Mouse (Mus musculus): ENCODE measurements around the gene Tsen2. TPM values are rescaled to one million over a fixed set of nuclear protein-coding genes. Genes with fewer than 3 reads are reported as not detected.

Tsen2 gene
- polyA plus RNA-seq, 1 experiment, result 10.0 TPM

GRCm38 (mm10) chr6:115606461-115606860 lies 62.0 kb downstream of the Tsen2 start:
- peaks cover 15% of the 10 kb centered on the region for H3K4me1 ChIP-seq (ENCODE audit: control insufficient read depth, insufficient read depth, insufficient read length, low read length)
- H3K27ac ChIP-seq (replicated peaks; ENCODE audit: low read depth, low read length), result no peak overlapping the region
- no peak overlapping the region for H3K4me3 ChIP-seq (ENCODE audit: insufficient read depth, low read depth, low read length)

GRCm38 (mm10) chr6:115607429-115607828 lies 63.0 kb downstream of the Tsen2 start:
- H3K27ac ChIP-seq (replicated peaks; ENCODE audit: low read depth, low read length), result 0 out of 2 replicates have a peak overlapping the region, but pooled peaks have one; percentile 8
- peaks cover 15% of the 10 kb centered on the region for H3K4me1 ChIP-seq (ENCODE audit: control insufficient read depth, insufficient read depth, insufficient read length, low read length)

GRCm38 (mm10) chr6:115609121-115609520 lies 64.7 kb downstream of the Tsen2 start:
- no peak overlapping the region for H3K27ac ChIP-seq (replicated peaks; ENCODE audit: low read depth, low read length)
- H3K4me3 ChIP-seq (ENCODE audit: insufficient read depth, low read depth, low read length), result no peak overlapping the region
- H3K4me1 ChIP-seq (ENCODE audit: control insufficient read depth, insufficient read depth, insufficient read length, low read length), result peaks cover 12% of the 10 kb centered on the region

More at GRCm38 (mm10) chr6:115607429-115607828, 63.0 kb downstream of the Tsen2 start:
- no peak overlapping the region for H3K4me3 ChIP-seq (ENCODE audit: insufficient read depth, low read depth, low read length)

- Histone ChIP-seq H3K4me1 (ENCODE audit: control insufficient read depth, insufficient read depth, insufficient read length, low read length) (peaks cover 12% of the 10 kb centered on the region), H3K27ac (replicated peaks; ENCODE audit: low read depth, low read length) (no peak overlapping the region), H3K4me3 (ENCODE audit: insufficient read depth, low read depth, low read length) (no peak overlapping the region)
Measured at GRCm38 (mm10) chr6:115610301-115610700, 65.8 kb downstream of the Tsen2 start.

- H3K4me1 ChIP-seq (ENCODE audit: control insufficient read depth, insufficient read depth, insufficient read length, low read length), result no peaks in the 10 kb centered on the region
- 0 out of 2 replicates have a peak overlapping the region, but pooled peaks have one; percentile 8 for H3K27ac ChIP-seq (replicated peaks; ENCODE audit: low read depth, low read length)
- H3K4me3 ChIP-seq (ENCODE audit: insufficient read depth, low read depth, low read length), result no peak overlapping the region
Measured at GRCm38 (mm10) chr6:115613793-115614192, 69.3 kb downstream of the Tsen2 start.

GRCm38 (mm10) chr6:115615983-115616382 lies 71.5 kb downstream of the Tsen2 start:
- no peak overlapping the region for H3K4me3 ChIP-seq (ENCODE audit: insufficient read depth, low read depth, low read length)
- H3K4me1 ChIP-seq (ENCODE audit: control insufficient read depth, insufficient read depth, insufficient read length, low read length), result peaks cover 6% of the 10 kb centered on the region
- H3K27ac ChIP-seq (replicated peaks; ENCODE audit: low read depth, low read length), result no peak overlapping the region

- Histone ChIP-seq H3K27ac (replicated peaks; ENCODE audit: low read depth, low read length) (peak overlapping the region; percentile 23; the same call in 1 of the 2 replicates), H3K4me1 (ENCODE audit: control insufficient read depth, insufficient read depth, insufficient read length, low read length) (peaks cover 6% of the 10 kb centered on the region), H3K4me3 (ENCODE audit: insufficient read depth, low read depth, low read length) (no peak overlapping the region)
Measured at GRCm38 (mm10) chr6:115619818-115620217, 75.4 kb downstream of the Tsen2 start.

- H3K4me1 ChIP-seq (ENCODE audit: control insufficient read depth, insufficient read depth, insufficient read length, low read length), result peaks cover 6% of the 10 kb centered on the region
- H3K27ac ChIP-seq (replicated peaks; ENCODE audit: low read depth, low read length), result no peak overlapping the region
- no peak overlapping the region for H3K4me3 ChIP-seq (ENCODE audit: insufficient read depth, low read depth, low read length)
Measured at GRCm38 (mm10) chr6:115620942-115621341, 76.5 kb downstream of the Tsen2 start.

- no peak overlapping the region for H3K27ac ChIP-seq (replicated peaks; ENCODE audit: low read depth, low read length)
- no peak overlapping the region for H3K4me3 ChIP-seq (ENCODE audit: insufficient read depth, low read depth, low read length)
- H3K4me1 ChIP-seq (ENCODE audit: control insufficient read depth, insufficient read depth, insufficient read length, low read length), result no peaks in the 10 kb centered on the region
Measured at GRCm38 (mm10) chr6:115626121-115626520, 81.7 kb downstream of the Tsen2 start.

Other genes with a start within 250 kb of the Tsen2 start
- 257 and 391 TPM in 2 replicates for gene Pparg, start 183.7 kb upstream of the Tsen2 start, polyA plus RNA-seq (2012; ENCODE audit: insufficient read depth, insufficient read length, missing spikeins)
- gene Mkrn2os, start 47.9 kb downstream of the Tsen2 start, polyA plus RNA-seq (2012; ENCODE audit: insufficient read depth, insufficient read length, missing spikeins), result not detected in 2 replicates
- gene Mkrn2, start 57.2 kb downstream of the Tsen2 start, polyA plus RNA-seq (2012; ENCODE audit: insufficient read depth, insufficient read length, missing spikeins), result 20.5 and 34.1 TPM in 2 replicates
- 70.3 and 114 TPM in 2 replicates for gene Raf1, start 132.0 kb downstream of the Tsen2 start, polyA plus RNA-seq (2012; ENCODE audit: insufficient read depth, insufficient read length, missing spikeins)
- gene Tmem40, start 217.7 kb downstream of the Tsen2 start, polyA plus RNA-seq (2012; ENCODE audit: insufficient read depth, insufficient read length, missing spikeins), result not detected in 2 replicates
- gene Cand2, start 229.9 kb downstream of the Tsen2 start, polyA plus RNA-seq (2012; ENCODE audit: insufficient read depth, insufficient read length, missing spikeins), result 0.44 and 0.46 TPM in 2 replicates

Measured in brown adipose tissue, adult 24 weeks (tissue).